Mouse (Mus musculus) megakaryocyte, embryonic 14.5 days (primary cell): ENCODE results near the gene Cep104.

Experiments used
- FLI1 ChIP-seq: IDR thresholded peaks from 2 replicates; pipeline ENCODE4 v1.6.1; 2012; ENCODE audit warnings: low read length, inconsistent platforms, mixed read lengths
- GATA1 ChIP-seq: IDR thresholded peaks from 3 replicates; pipeline ENCODE4 v1.6.1; 2012; ENCODE audit warnings: mixed read lengths, low read length, inconsistent platforms, borderline replicate concordance

GRCm38 (mm10) chr4:154028646-154029045 lies 53.7 kb downstream of the Cep104 start:
- no peak for TF ChIP-seq GATA1
- no peak for TF ChIP-seq FLI1
